Mouse (Mus musculus): ENCODE measurements around the gene Unc13b. TPM values are rescaled to one million over a fixed set of nuclear protein-coding genes. Genes with fewer than 3 reads are reported as not detected.

The Unc13b gene
- polyA plus RNA-seq, 1 experiment, result 17.4 TPM

- TF ChIP-seq CTCF (IDR thresholded peaks at IDR 0.05; ENCODE audit: control insufficient read depth, insufficient read depth, insufficient replicate concordance, low read depth, low read length), result no peak
- TF ChIP-seq POLR2A (IDR thresholded peaks at IDR 0.05; ENCODE audit: control insufficient read depth, low read depth, low read length), result no peak
- Histone ChIP-seq H3K4me1 (ENCODE audit: control insufficient read depth, insufficient read depth, low read length) (peaks cover 24% of the 10 kb centered on the region), H3K36me3 (ENCODE audit: control insufficient read depth, insufficient read depth, low read length) (no peaks in the 10 kb centered on the region; the same call in 1 of the 2 replicates), H3K27me3 (ENCODE audit: control insufficient read depth, insufficient read depth, low read length) (no peaks in the 10 kb centered on the region), H3K4me3 (ENCODE audit: control insufficient read depth, low read depth, low read length) (no peak overlapping the region), H3K27ac (ENCODE audit: control insufficient read depth, insufficient read depth, low read depth, low read length) (no peak overlapping the region)
Observed at GRCm38 (mm10) chr4:43020876-43021275, 37.9 kb upstream of the Unc13b start.

DNA sequence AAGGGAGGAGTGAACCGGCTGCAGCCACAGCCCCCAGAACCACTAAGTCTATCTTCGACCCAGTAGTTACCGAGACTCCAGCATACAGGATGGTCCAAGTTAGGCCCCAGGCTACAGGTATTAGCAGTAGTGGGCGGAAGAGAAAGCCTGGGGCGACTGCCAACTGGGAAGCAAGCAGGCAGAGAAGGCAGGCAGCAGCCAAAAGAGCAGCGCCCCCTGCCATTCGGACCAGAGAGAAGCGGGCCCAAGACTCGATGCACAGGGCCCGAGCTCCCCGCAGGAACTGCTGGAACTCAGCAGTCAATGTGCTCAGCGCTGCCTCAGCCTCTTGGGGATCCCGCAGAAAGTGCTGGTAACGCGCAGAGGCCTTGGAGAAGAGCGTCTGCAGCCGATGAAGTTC lies 37.4 kb upstream of the Unc13b start:
- no peak for TF ChIP-seq POLR2A (IDR thresholded peaks at IDR 0.05; ENCODE audit: control insufficient read depth, low read depth, low read length)
- no peak for TF ChIP-seq CTCF (IDR thresholded peaks at IDR 0.05; ENCODE audit: control insufficient read depth, insufficient read depth, insufficient replicate concordance, low read depth, low read length)
- Histone ChIP-seq H3K36me3 (ENCODE audit: control insufficient read depth, insufficient read depth, low read length) (no peaks in the 10 kb centered on the region; the same call in 1 of the 2 replicates), H3K4me1 (ENCODE audit: control insufficient read depth, insufficient read depth, low read length) (peaks cover 24% of the 10 kb centered on the region), H3K27me3 (ENCODE audit: control insufficient read depth, insufficient read depth, low read length) (no peaks in the 10 kb centered on the region), H3K27ac (ENCODE audit: control insufficient read depth, insufficient read depth, low read depth, low read length) (no peak overlapping the region), H3K4me3 (ENCODE audit: control insufficient read depth, low read depth, low read length) (no peak overlapping the region)

- H3K36me3 ChIP-seq (ENCODE audit: control insufficient read depth, insufficient read depth, low read length), result no peaks in the 10 kb centered on the region
Observed at GRCm38 (mm10) chr4:43024673-43025072, 34.1 kb upstream of the Unc13b start.

GRCm38 (mm10) chr4:43025084-43025960 lies 33.4 kb upstream of the Unc13b start, which contains the start of gene Pigo:
Pigo (minus strand) TSS chr4:43025819.
- Histone ChIP-seq H3K27me3 (ENCODE audit: control insufficient read depth, insufficient read depth, low read length) (no peaks in the 10 kb centered on the region), H3K4me3 (ENCODE audit: control insufficient read depth, low read depth, low read length) (peak within 1 kb of the TSS; percentile 98), H3K36me3 (ENCODE audit: control insufficient read depth, insufficient read depth, low read length) (no peaks in the 10 kb centered on the region), H3K4me1 (ENCODE audit: control insufficient read depth, insufficient read depth, low read length) (peaks cover 12% of the 10 kb centered on the region), H3K27ac (ENCODE audit: control insufficient read depth, insufficient read depth, low read depth, low read length) (peak within 1 kb of the TSS; percentile 93)
- peak; percentile 93 for TF ChIP-seq CTCF (IDR thresholded peaks at IDR 0.05; ENCODE audit: control insufficient read depth, insufficient read depth, insufficient replicate concordance, low read depth, low read length)
- TF ChIP-seq POLR2A (IDR thresholded peaks at IDR 0.05; ENCODE audit: control insufficient read depth, low read depth, low read length), result peak; percentile 86

More at GRCm38 (mm10) chr4:43024673-43025072, 34.1 kb upstream of the Unc13b start:
- no peak for TF ChIP-seq POLR2A (IDR thresholded peaks at IDR 0.05; ENCODE audit: control insufficient read depth, low read depth, low read length)
- no peak for TF ChIP-seq CTCF (IDR thresholded peaks at IDR 0.05; ENCODE audit: control insufficient read depth, insufficient read depth, insufficient replicate concordance, low read depth, low read length)
- Histone ChIP-seq H3K4me1 (ENCODE audit: control insufficient read depth, insufficient read depth, low read length) (peaks cover 16% of the 10 kb centered on the region), H3K4me3 (ENCODE audit: control insufficient read depth, low read depth, low read length) (peak overlapping the region; percentile 98), H3K27me3 (ENCODE audit: control insufficient read depth, insufficient read depth, low read length) (no peaks in the 10 kb centered on the region), H3K27ac (ENCODE audit: control insufficient read depth, insufficient read depth, low read depth, low read length) (peak overlapping the region; percentile 93; the same call in 1 of the 2 replicates)

- Histone ChIP-seq H3K36me3 (ENCODE audit: control insufficient read depth, insufficient read depth, low read length) (no peaks in the 10 kb centered on the region), H3K4me1 (ENCODE audit: control insufficient read depth, insufficient read depth, low read length) (peaks cover 12% of the 10 kb centered on the region), H3K4me3 (ENCODE audit: control insufficient read depth, low read depth, low read length) (no peak overlapping the region), H3K27ac (ENCODE audit: control insufficient read depth, insufficient read depth, low read depth, low read length) (no peak overlapping the region), H3K27me3 (ENCODE audit: control insufficient read depth, insufficient read depth, low read length) (no peaks in the 10 kb centered on the region)
- TF ChIP-seq POLR2A (IDR thresholded peaks at IDR 0.05; ENCODE audit: control insufficient read depth, low read depth, low read length) (no peak), CTCF (IDR thresholded peaks at IDR 0.05; ENCODE audit: control insufficient read depth, insufficient read depth, insufficient replicate concordance, low read depth, low read length) (no peak)
Observed at GRCm38 (mm10) chr4:43029121-43029520, 29.6 kb upstream of the Unc13b start.

GRCm38 (mm10) chr4:43029749-43030148 lies 29.0 kb upstream of the Unc13b start:
- no peaks in the 10 kb centered on the region for H3K27me3 ChIP-seq (ENCODE audit: control insufficient read depth, insufficient read depth, low read length)
- H3K27ac ChIP-seq (ENCODE audit: control insufficient read depth, insufficient read depth, low read depth, low read length), result no peak overlapping the region
- TF ChIP-seq POLR2A (IDR thresholded peaks at IDR 0.05; ENCODE audit: control insufficient read depth, low read depth, low read length) (no peak), CTCF (IDR thresholded peaks at IDR 0.05; ENCODE audit: control insufficient read depth, insufficient read depth, insufficient replicate concordance, low read depth, low read length) (no peak)
- H3K4me1 ChIP-seq (ENCODE audit: control insufficient read depth, insufficient read depth, low read length), result peaks cover 8% of the 10 kb centered on the region
- H3K36me3 ChIP-seq (ENCODE audit: control insufficient read depth, insufficient read depth, low read length), result no peaks in the 10 kb centered on the region
- no peak overlapping the region for H3K4me3 ChIP-seq (ENCODE audit: control insufficient read depth, low read depth, low read length)

GRCm38 (mm10) chr4:43030352-43030751 lies 28.4 kb upstream of the Unc13b start:
- Histone ChIP-seq H3K27ac (ENCODE audit: control insufficient read depth, insufficient read depth, low read depth, low read length) (0 out of 2 replicates have a peak overlapping the region, but pooled peaks have one; percentile 41), H3K36me3 (ENCODE audit: control insufficient read depth, insufficient read depth, low read length) (no peaks in the 10 kb centered on the region)
- no peak for TF ChIP-seq CTCF (IDR thresholded peaks at IDR 0.05; ENCODE audit: control insufficient read depth, insufficient read depth, insufficient replicate concordance, low read depth, low read length)
- TF ChIP-seq POLR2A (IDR thresholded peaks at IDR 0.05; ENCODE audit: control insufficient read depth, low read depth, low read length), result no peak

More at GRCm38 (mm10) chr4:43030352-43030751, 28.4 kb upstream of the Unc13b start:
- H3K27me3 ChIP-seq (ENCODE audit: control insufficient read depth, insufficient read depth, low read length), result no peaks in the 10 kb centered on the region
- H3K4me1 ChIP-seq (ENCODE audit: control insufficient read depth, insufficient read depth, low read length), result peaks cover 4% of the 10 kb centered on the region; the same call in 1 of the 2 replicates
- peak overlapping the region; percentile 87; the same call in 1 of the 2 replicates for H3K4me3 ChIP-seq (ENCODE audit: control insufficient read depth, low read depth, low read length)

Measured in testis, adult 2 months (tissue).